Mouse (Mus musculus): ENCODE results near the gene March10.
A peak's percentile ranks its signal among the peaks of the same experiment; 100 is the strongest.

Gene March10

GRCm38 (mm10) chr11:105390290-105390689 is 66.2 kb downstream of the March10 start:
- no peak for DNase-seq

GRCm38 (mm10) chr11:105388636-105389035 is 67.9 kb downstream of the March10 start:
- DNase-seq = no peak

GRCm38 (mm10) chr11:105385266-105385665 is 71.3 kb downstream of the March10 start:
- DNase-seq = no peak

DNA sequence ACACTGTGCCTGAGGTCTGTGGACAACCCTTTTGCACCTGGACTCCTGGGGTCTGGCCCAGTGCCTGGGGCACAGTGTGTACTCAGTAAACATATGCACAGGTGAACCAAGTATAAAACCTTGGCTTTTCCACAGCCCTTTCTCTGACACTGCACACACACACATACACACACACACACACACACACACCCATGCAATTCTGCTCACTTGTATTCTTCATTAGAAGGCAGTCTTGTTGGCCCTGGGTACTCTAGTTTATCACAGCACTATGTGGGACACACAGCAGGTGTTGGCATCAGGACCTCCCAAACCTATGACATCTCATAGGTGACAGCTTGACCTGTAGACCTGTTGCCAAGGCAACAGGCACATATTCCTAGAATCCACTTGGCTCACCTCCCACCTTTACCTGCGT is 80.7 kb downstream of the March10 start:
- DNase-seq = no peak

DNA sequence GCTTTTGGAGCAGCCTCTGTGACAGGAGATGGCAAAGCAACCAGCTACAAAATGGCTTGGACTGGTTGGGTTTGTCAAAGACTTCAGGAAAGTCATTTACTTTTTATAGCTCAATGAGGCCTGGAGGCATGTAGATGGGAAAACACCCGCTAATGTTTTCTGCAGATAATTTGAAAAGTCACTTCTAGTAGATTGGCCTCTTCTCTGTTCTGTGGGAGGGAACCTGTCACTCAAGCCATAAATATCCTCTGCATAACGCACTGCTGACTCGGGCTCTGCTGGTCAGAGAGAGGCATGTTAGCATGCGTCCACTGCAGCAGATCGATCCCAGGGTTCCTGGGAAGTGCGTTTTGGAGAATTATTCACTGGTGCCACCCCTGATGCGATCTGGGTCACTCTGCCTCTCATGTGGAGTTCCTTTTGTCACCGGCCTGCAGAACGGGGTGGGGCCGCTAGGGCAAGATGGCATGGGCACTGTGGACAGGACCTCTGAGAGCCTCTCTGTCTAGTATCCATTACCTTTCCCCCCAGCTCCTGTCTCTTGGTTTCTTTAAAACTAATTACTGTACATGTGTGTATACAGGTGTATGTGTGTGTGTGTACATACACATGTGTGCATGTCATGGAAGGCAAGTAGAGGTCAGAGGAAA is 81.9 kb downstream of the March10 start:
- no peak for DNase-seq

DNA sequence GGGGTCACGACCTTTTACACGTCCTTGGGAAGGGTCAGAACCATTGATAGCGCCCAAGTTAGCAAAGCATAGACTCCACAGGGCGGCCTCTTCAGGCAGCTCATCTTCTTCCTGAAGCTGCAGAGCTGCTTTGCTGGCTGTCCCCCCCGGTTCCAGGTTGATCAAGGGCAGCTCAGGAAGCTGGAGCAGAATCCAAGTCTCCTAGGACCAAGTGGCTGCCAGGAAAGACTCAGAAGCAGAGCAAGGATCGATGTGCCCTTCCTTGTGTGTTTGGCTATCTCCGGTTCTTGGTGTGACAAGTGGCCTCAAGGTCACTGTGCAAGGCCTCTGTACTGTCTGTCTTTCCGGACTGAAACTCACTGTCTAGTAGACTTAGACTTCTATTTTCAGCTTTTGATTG is 82.7 kb downstream of the March10 start:
- no peak for DNase-seq

DNA sequence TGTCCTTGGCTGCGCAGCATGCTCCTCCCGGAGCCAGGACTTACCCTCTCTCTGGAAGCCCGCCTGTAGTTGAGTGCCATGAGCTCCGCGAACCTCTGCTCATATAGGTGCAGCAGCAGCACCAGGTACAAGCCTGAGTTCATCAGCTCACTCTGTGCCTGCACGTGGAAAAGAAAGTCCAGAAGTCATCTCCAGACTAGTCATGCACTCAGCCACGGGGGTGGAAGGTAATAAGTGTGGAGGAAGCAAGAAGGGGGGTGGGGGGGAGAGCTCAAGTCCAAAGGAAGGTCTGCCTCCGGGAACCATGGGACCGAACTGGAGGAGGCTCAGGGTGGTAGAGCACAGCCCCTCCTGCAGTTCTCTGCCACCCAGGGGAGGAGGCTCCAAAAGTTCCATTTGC is 84.7 kb downstream of the March10 start:
- no peak for DNase-seq

GRCm38 (mm10) chr11:105369526-105370386 is 86.8 kb downstream of the March10 start:
- DNase-seq = no peak

DNA sequence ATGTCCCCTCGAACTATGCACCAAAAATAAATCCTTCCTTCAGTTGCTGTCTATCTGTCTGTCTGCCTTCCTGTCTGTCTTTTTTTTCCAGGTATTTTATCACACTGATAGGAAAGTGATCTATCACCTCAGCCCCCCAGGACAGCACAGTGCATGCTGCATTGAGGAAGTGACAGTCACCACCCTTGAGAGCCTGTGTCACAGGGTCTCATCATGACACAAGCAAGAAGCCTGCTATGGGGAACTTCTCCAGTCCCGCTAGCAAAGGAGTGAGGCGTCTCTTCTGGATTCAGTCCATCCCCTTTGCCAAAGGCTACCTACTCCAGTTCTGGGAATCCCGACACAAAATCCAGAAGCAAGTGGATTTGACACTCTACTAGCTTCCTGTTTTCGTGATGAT is 87.7 kb downstream of the March10 start:
- DNase-seq = no peak

- no peak for DNase-seq
Measured at GRCm38 (mm10) chr11:105367163-105367562, 89.4 kb downstream of the March10 start.

- DNase-seq = no peak
Measured at GRCm38 (mm10) chr11:105366051-105366450, 90.5 kb downstream of the March10 start.

DNA sequence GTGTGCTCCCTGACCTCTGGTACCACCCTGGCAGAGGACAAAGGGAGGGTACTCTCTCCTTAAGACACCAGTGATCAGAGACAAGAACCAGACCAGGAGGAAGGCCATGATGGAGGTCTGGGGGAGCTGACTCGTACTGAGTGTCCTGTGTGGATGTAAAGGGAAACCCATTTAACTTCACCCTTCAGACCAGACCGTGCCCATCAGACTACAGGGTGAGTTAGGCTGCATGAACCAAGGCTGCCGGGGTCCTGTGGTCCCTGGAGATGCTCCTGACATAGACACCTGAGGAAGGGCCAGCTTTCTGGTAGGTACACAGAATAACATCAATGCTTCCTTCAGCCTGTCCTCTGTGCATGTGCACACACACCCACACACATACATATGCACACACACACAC is 90.9 kb downstream of the March10 start:
- no peak for DNase-seq

GRCm38 (mm10) chr11:105364386-105365065 is 92.0 kb downstream of the March10 start:
- peak in 1 of 2 experiments; percentile 14 for DNase-seq

DNA sequence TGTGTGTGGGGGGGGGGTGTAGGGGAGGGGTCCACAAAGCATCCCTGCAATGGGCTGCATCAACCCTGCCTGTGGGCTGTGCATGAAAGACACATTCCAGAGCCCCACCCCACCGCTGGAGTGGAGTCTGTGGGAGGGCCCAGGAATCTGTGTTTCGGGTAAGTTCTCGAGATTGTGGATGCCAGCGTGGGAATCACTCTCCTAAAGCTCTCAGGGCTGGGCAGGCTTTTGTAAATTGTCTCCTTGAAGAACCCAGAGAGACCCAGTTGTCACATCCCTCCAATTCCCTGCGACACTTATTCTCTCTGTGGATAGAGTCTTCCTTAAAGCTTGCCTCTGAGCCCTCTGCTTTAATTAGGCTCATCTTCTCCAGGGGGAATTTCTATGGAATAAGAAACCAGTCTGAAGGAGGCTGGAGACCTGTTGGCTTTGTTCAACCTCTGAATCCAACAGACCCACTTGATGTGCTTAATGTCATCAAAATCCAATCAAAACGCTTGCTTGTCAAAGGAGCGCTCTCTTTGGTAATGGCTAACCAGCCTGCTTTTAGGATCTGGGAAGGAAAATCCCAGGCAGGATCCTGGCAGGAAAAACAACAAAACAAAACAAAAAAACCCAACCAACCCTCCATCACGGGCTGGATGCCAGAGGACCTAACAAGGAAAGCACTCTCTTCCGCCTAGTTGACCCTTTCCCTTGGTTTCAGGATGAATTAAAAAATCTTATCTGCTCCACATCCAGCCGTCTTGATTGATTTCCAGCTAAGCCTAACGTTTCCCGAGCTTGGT is 92.7 kb downstream of the March10 start:
- DNase-seq = no peak

GRCm38 (mm10) chr11:105362946-105363597 is 93.5 kb downstream of the March10 start:
- DNase-seq = peak; percentile 50 to 59

- DNase-seq = no peak
Measured at GRCm38 (mm10) chr11:105362041-105362765, 94.3 kb downstream of the March10 start.

- no peak for DNase-seq
Measured at GRCm38 (mm10) chr11:105356301-105356700, 100.2 kb downstream of the March10 start.

DNA sequence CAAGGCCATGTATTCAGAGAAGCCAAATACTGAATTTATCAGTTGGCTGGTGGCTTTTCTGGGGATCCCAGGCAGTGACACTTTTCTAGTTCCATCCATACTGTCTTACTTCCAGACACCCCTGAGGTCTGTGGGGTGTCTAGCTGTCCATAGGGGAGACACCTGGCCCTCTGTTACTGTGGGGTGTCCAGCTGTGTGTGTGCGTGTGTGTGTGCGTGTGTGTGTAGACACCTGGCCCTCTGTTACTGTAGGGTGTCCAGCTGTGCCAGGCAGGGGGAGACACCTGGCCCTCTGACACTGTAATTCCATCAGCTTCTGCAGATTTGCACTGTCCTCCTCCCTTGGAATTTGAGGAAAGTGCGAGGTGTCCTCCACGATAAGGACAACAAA is 102.6 kb downstream of the March10 start:
- DNase-seq = no peak

DNA sequence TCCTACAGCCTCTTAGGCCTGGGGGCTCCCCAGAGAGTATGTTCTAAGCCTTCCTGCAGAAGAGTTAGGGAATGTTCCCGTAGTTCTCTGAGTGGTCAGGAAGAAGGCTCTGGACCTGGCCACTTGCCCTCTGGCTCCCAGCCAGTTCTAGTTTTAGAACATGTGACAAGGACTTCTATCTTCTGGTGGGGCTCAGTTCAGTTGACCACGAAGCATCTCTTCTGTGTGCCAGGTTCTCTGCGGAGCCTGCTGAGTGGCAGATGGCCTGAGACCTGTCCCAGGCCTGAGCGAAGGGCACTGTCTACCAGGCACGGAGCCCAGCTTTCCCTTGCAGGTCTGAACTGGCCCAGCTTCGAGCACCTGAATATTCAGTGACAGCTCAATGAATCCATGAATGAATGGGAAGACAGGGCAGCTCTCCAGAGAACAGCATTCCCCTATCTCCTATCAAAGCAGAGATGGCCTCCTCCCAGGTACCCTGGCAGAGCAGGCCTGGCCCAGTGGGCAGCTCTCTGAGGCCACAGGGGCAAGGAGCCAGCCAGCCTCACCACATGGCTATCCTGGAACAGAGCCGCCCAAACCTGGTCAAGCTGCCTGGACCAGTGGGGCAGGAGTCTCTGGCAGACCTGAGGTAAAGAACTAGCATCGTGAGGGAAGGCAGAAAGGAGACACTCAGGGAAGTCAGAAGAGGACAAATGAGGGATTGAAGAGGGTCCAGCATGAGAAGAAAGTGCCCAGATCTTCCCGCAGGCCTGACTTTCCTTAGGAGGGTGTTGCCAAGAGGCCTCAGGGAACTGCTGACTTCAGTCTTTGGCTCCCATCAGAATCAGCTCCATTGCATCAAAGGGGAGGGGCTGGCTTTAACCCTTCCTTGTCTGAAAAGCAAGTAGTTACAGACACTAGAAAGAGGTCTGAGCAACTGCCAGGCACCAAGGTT is 103.3 kb downstream of the March10 start:
- DNase-seq = no peak

- no peak for DNase-seq
Measured at GRCm38 (mm10) chr11:105352152-105352551, 104.4 kb downstream of the March10 start.

Data from thymus, adult 18-20 months (tissue).